Mouse (Mus musculus): Measurements from ENCODE around the gene Klhl9. TPM values are rescaled to one million over a fixed set of nuclear protein-coding genes. Genes with fewer than 3 reads are reported as not detected.

The Klhl9 gene
- polyA plus RNA-seq, 1 experiment from 2014 or later, result 130 TPM

Other genes starting within 250 kb of the Klhl9 start
- gene Ifnb1, start 199.7 kb downstream of the Klhl9 start, polyA plus RNA-seq (2015; fragmentation: Nextera tagmentation; extraction: Ambion mirVana), result not detected in 2 replicates
- gene Ifna15, start 164.2 kb downstream of the Klhl9 start, polyA plus RNA-seq (2015; fragmentation: Nextera tagmentation; extraction: Ambion mirVana), result not detected in 2 replicates
- gene Ifna14, start 150.7 kb downstream of the Klhl9 start, polyA plus RNA-seq (2015; fragmentation: Nextera tagmentation; extraction: Ambion mirVana), result not detected in 2 replicates
- gene Ifna9, start 130.1 kb downstream of the Klhl9 start, polyA plus RNA-seq (2015; fragmentation: Nextera tagmentation; extraction: Ambion mirVana), result not detected in 2 replicates
- not detected in 2 replicates for gene Ifna12, start 119.1 kb downstream of the Klhl9 start, polyA plus RNA-seq (2015; fragmentation: Nextera tagmentation; extraction: Ambion mirVana)
- not detected in 2 replicates for gene C87499, start 88.1 kb downstream of the Klhl9 start, polyA plus RNA-seq (2015; fragmentation: Nextera tagmentation; extraction: Ambion mirVana)
- gene Ifna13, start 78.0 kb downstream of the Klhl9 start, polyA plus RNA-seq (2015; fragmentation: Nextera tagmentation; extraction: Ambion mirVana), result not detected in 2 replicates
- not detected in 2 replicates for gene Ifna16, start 45.5 kb downstream of the Klhl9 start, polyA plus RNA-seq (2015; fragmentation: Nextera tagmentation; extraction: Ambion mirVana)
- gene Ifna2, start 38.6 kb downstream of the Klhl9 start, polyA plus RNA-seq (2015; fragmentation: Nextera tagmentation; extraction: Ambion mirVana), result not detected in 2 replicates
- gene Ifnab, start 31.1 kb downstream of the Klhl9 start, polyA plus RNA-seq (2015; fragmentation: Nextera tagmentation; extraction: Ambion mirVana), result not detected in 2 replicates
- gene Gm26566, start 660 bp downstream of the Klhl9 start, polyA plus RNA-seq (2015; fragmentation: Nextera tagmentation; extraction: Ambion mirVana), result 1.6 and 2.6 TPM in 2 replicates
- gene Gm13271, start 32.4 kb upstream of the Klhl9 start, polyA plus RNA-seq (2015; fragmentation: Nextera tagmentation; extraction: Ambion mirVana), result not detected in 2 replicates
- 0.22 TPM in 1 of 2 replicates, not detected in the other for gene Gm13283, start 37.7 kb upstream of the Klhl9 start, polyA plus RNA-seq (2015; fragmentation: Nextera tagmentation; extraction: Ambion mirVana)
- gene Gm13290, start 51.4 kb upstream of the Klhl9 start, polyA plus RNA-seq (2015; fragmentation: Nextera tagmentation; extraction: Ambion mirVana), result 0.22 TPM in 1 of 2 replicates, not detected in the other
- not detected in 2 replicates for gene Gm13289, start 54.5 kb upstream of the Klhl9 start, polyA plus RNA-seq (2015; fragmentation: Nextera tagmentation; extraction: Ambion mirVana)
- not detected in 2 replicates for gene Gm13272, start 57.4 kb upstream of the Klhl9 start, polyA plus RNA-seq (2015; fragmentation: Nextera tagmentation; extraction: Ambion mirVana)
- gene Ifnz, start 59.7 kb upstream of the Klhl9 start, polyA plus RNA-seq (2015; fragmentation: Nextera tagmentation; extraction: Ambion mirVana), result not detected in 2 replicates
- gene Gm13276, start 63.2 kb upstream of the Klhl9 start, polyA plus RNA-seq (2015; fragmentation: Nextera tagmentation; extraction: Ambion mirVana), result not detected in 2 replicates
- not detected in 2 replicates for gene Gm13277, start 66.2 kb upstream of the Klhl9 start, polyA plus RNA-seq (2015; fragmentation: Nextera tagmentation; extraction: Ambion mirVana)
- gene Gm13278, start 69.1 kb upstream of the Klhl9 start, polyA plus RNA-seq (2015; fragmentation: Nextera tagmentation; extraction: Ambion mirVana), result not detected in 2 replicates
- not detected in 2 replicates for gene Gm13275, start 72.0 kb upstream of the Klhl9 start, polyA plus RNA-seq (2015; fragmentation: Nextera tagmentation; extraction: Ambion mirVana)
- not detected in 2 replicates for gene Gm13279, start 74.9 kb upstream of the Klhl9 start, polyA plus RNA-seq (2015; fragmentation: Nextera tagmentation; extraction: Ambion mirVana)
- not detected in 2 replicates for gene Gm13285, start 77.2 kb upstream of the Klhl9 start, polyA plus RNA-seq (2015; fragmentation: Nextera tagmentation; extraction: Ambion mirVana)
- gene Gm13287, start 80.8 kb upstream of the Klhl9 start, polyA plus RNA-seq (2015; fragmentation: Nextera tagmentation; extraction: Ambion mirVana), result not detected in 2 replicates
- gene Gm13288, start 83.1 kb upstream of the Klhl9 start, polyA plus RNA-seq (2015; fragmentation: Nextera tagmentation; extraction: Ambion mirVana), result not detected in 2 replicates
- gene Ifna7, start 93.8 kb upstream of the Klhl9 start, polyA plus RNA-seq (2015; fragmentation: Nextera tagmentation; extraction: Ambion mirVana), result not detected in 2 replicates
- not detected in 2 replicates for gene Ifna11, start 97.5 kb upstream of the Klhl9 start, polyA plus RNA-seq (2015; fragmentation: Nextera tagmentation; extraction: Ambion mirVana)
- not detected in 2 replicates for gene Ifna6, start 105.0 kb upstream of the Klhl9 start, polyA plus RNA-seq (2015; fragmentation: Nextera tagmentation; extraction: Ambion mirVana)
- gene Ifna5, start 113.1 kb upstream of the Klhl9 start, polyA plus RNA-seq (2015; fragmentation: Nextera tagmentation; extraction: Ambion mirVana), result not detected in 2 replicates
- not detected in 2 replicates for gene Ifna4, start 119.4 kb upstream of the Klhl9 start, polyA plus RNA-seq (2015; fragmentation: Nextera tagmentation; extraction: Ambion mirVana)
- gene Ifna1, start 127.6 kb upstream of the Klhl9 start, polyA plus RNA-seq (2015; fragmentation: Nextera tagmentation; extraction: Ambion mirVana), result not detected in 2 replicates
- gene Ifne, start 157.7 kb upstream of the Klhl9 start, polyA plus RNA-seq (2015; fragmentation: Nextera tagmentation; extraction: Ambion mirVana), result not detected in 2 replicates

Data from hindbrain, embryonic 13.5 days (tissue).